Mouse (Mus musculus) C2C12 (cell line): Measurements from ENCODE around the gene Tectb. TPM values are rescaled to one million over a fixed set of nuclear protein-coding genes. Genes with fewer than 3 reads are reported as not detected.
"Not testable (repeated sequence)": the region's sequence is repeated elsewhere in the genome, so short reads cannot be mapped to it uniquely, and the experiment has no call there.

Experiments
- H3K27me3 ChIP-seq: one replicate; pipeline ENCODE4 v1.6.1; 2011; ENCODE audit not compliant: control insufficient read depth, insufficient read depth, insufficient read length
- H3K36me3 ChIP-seq: one replicate; pipeline ENCODE4 v1.6.1; 2011; ENCODE audit not compliant: control insufficient read depth, insufficient read depth
- H3K4me3 ChIP-seq: one replicate; pipeline ENCODE4 v1.5.1; 2011; ENCODE audit warnings: mild to moderate bottlenecking, control low read depth; ENCODE audit not compliant: poor library complexity, insufficient read depth, severe bottlenecking
- H3K79me2 ChIP-seq: one replicate; pipeline ENCODE4 v1.6.1; 2011; ENCODE audit not compliant: control insufficient read depth, insufficient read depth
- H3K79me3 ChIP-seq: one replicate; pipeline ENCODE4 v1.6.1; 2011; ENCODE audit warnings: low read depth, control low read depth
- H3ac ChIP-seq: one replicate; pipeline ENCODE3; 2011; ENCODE audit warnings: low read depth; ENCODE audit not compliant: control insufficient read depth, insufficient read length
- CEBPB ChIP-seq: IDR thresholded peaks from one replicate; pipeline ENCODE4 v1.6.1; 2011; ENCODE audit warnings: low read depth, mild to moderate bottlenecking, control low read depth, moderate library complexity
- CTCF ChIP-seq: IDR thresholded peaks from one replicate; pipeline ENCODE4 v1.5.1; 2011; ENCODE audit not compliant: control insufficient read depth, insufficient read depth, insufficient read length
- FOSL1 ChIP-seq: IDR thresholded peaks from one replicate; pipeline ENCODE4 v1.8.0; 2011; ENCODE audit warnings: mild to moderate bottlenecking, low read length; ENCODE audit not compliant: poor library complexity, insufficient read depth, severe bottlenecking
- MAX ChIP-seq: IDR thresholded peaks from one replicate; pipeline ENCODE4 v1.6.1; 2011; ENCODE audit warnings: mild to moderate bottlenecking, control low read depth
- MYOD1 ChIP-seq: IDR thresholded peaks from one replicate; pipeline ENCODE4 v1.6.1; 2011; ENCODE audit warnings: low read depth; ENCODE audit not compliant: control insufficient read depth, insufficient read length
- MYOG ChIP-seq: IDR thresholded peaks from one replicate; pipeline ENCODE4 v1.6.1; 2011; ENCODE audit not compliant: control insufficient read depth, insufficient read length; ENCODE audit errors: extremely low read depth
- USF1 ChIP-seq: IDR thresholded peaks from one replicate; pipeline ENCODE4 v1.6.1; 2011; ENCODE audit warnings: low read depth, mild to moderate bottlenecking, control low read depth, moderate library complexity
- polyA plus RNA-seq: library from polyadenylated mRNA; unstranded; fragments of >200 nt; fragmentation: generic; extraction: Trizol; gene quantifications from one replicate; pipeline ENCODE4 v1.2.1, GENCODE M21; 2012; ENCODE audit warnings: missing spikeins

The Tectb gene
- polyA plus RNA-seq, 1 experiment = not detected

- no peak overlapping the region for H3ac ChIP-seq
- TF ChIP-seq MAX (no peak), MYOG (no peak), MYOD1 (no peak), FOSL1 (no peak), CEBPB (no peak), USF1 (no peak), CTCF (no peak)
- no peaks in the 10 kb centered on the region for H3K79me3 ChIP-seq
- peaks cover 6% of the 10 kb centered on the region for H3K27me3 ChIP-seq
- H3K4me3 ChIP-seq = no peak overlapping the region
- H3K36me3 ChIP-seq = no peaks in the 10 kb centered on the region
- no peaks in the 10 kb centered on the region for H3K79me2 ChIP-seq
These were observed 13.8 kb upstream of the Tectb start for GRCm38 (mm10) chr19:55166741-55167140.

- H3K27me3 ChIP-seq = peaks cover 6% of the 10 kb centered on the region
- no peaks in the 10 kb centered on the region for H3K79me3 ChIP-seq
- no peak overlapping the region for H3K4me3 ChIP-seq
- H3K79me2 ChIP-seq = no peaks in the 10 kb centered on the region
- TF ChIP-seq MAX (no peak), CEBPB (no peak), CTCF (no peak), USF1 (no peak), MYOD1 (no peak), FOSL1 (no peak), MYOG (no peak)
- no peak overlapping the region for H3ac ChIP-seq
- H3K36me3 ChIP-seq = no peaks in the 10 kb centered on the region
These were observed 12.8 kb upstream of the Tectb start for GRCm38 (mm10) chr19:55167741-55168140.

- Histone ChIP-seq H3K79me3 (no peaks in the 10 kb centered on the region), H3K27me3 (peaks cover 6% of the 10 kb centered on the region), H3K4me3 (no peak overlapping the region), H3K79me2 (no peaks in the 10 kb centered on the region), H3K36me3 (no peaks in the 10 kb centered on the region), H3ac (no peak overlapping the region)
- TF ChIP-seq MYOD1 = no peak
- no peak for TF ChIP-seq FOSL1
- no peak for TF ChIP-seq CEBPB
- no peak for TF ChIP-seq USF1
- no peak for TF ChIP-seq CTCF
- no peak for TF ChIP-seq MYOG
- no peak for TF ChIP-seq MAX
These were observed 12.2 kb upstream of the Tectb start for GRCm38 (mm10) chr19:55168360-55168759.

GRCm38 (mm10) chr19:55169236-55169729, 11.2 kb upstream of the Tectb start:
- not testable (repeated sequence) for H3ac ChIP-seq, H3K27me3 ChIP-seq, H3K79me2 ChIP-seq, H3K79me3 ChIP-seq, H3K4me3 ChIP-seq, H3K36me3 ChIP-seq

- Histone ChIP-seq H3K4me3 (no peak overlapping the region), H3K79me3 (no peaks in the 10 kb centered on the region), H3ac (no peak overlapping the region), H3K79me2 (no peaks in the 10 kb centered on the region), H3K36me3 (no peaks in the 10 kb centered on the region), H3K27me3 (no peaks in the 10 kb centered on the region)
- TF ChIP-seq CTCF (no peak), MYOG (no peak), MYOD1 (no peak), FOSL1 (no peak), CEBPB (no peak), MAX (no peak), USF1 (no peak)
These were observed 10.1 kb upstream of the Tectb start for GRCm38 (mm10) chr19:55170399-55170798.

- TF ChIP-seq MYOD1 (no peak), MAX (no peak), USF1 (no peak), MYOG (no peak)
- H3K27me3 ChIP-seq = peaks cover 9% of the 10 kb centered on the region
- H3K79me2 ChIP-seq = no peaks in the 10 kb centered on the region
- no peaks in the 10 kb centered on the region for H3K36me3 ChIP-seq
- H3ac ChIP-seq = no peak overlapping the region
- no peak overlapping the region for H3K4me3 ChIP-seq
- no peaks in the 10 kb centered on the region for H3K79me3 ChIP-seq
These were observed 8.9 kb upstream of the Tectb start for GRCm38 (mm10) chr19:55171585-55171984.
